Mouse (Mus musculus): ENCODE measurements around the gene Zfp768.

DNA sequence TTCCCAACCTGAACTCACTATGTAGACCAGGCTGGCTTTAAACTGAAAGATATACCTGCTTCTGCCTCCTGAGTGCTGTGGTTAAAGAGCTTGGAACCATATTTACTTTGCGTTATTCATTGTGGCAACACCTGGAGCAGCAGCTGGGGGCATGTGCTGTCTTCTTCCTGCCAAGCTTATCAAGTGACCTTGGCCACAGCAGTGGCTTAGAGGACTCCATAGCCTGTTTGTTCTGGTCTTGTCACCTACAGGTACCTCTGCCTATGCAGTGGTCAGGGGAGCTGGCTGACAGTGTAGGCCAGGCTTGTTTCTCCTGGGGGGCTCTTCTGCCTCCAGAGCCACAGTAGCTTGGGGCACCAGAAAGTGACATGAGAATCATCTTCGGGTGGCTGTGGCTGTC, 37.0 kb downstream of the Zfp768 start:
- no peak for TF ChIP-seq POLR2A (IDR thresholded peaks at IDR 0.05; ENCODE audit: low read depth, low read length)
- TF ChIP-seq CTCF (IDR thresholded peaks at IDR 0.05; ENCODE audit: extremely low read depth, insufficient read depth, insufficient read length, insufficient replicate concordance): no peak

Measured in spleen, adult 2 months (tissue).